Mouse (Mus musculus) hindbrain, postnatal 0 days (tissue): ENCODE results near the gene Dapp1. TPM values are rescaled to one million over a fixed set of nuclear protein-coding genes. Genes with fewer than 3 reads are reported as not detected.
A peak's percentile ranks its signal among the peaks of the same experiment; 100 is the strongest.
"Not testable (repeated sequence)": the region's sequence is repeated elsewhere in the genome, so short reads cannot be mapped to it uniquely, and the experiment has no call there.

Experiments used
- ATAC-seq: fragments of 200-750 bp; cut with Nextera tagmentation; 2 replicates; pipeline ENCODE4 v1.8.0; 2017; ENCODE audit warnings: mild to moderate bottlenecking, moderate TSS enrichment, moderate library complexity
- DNase-seq: peaks from one replicate; pipeline ENCODE4 v3.0.0-alpha.2; 2015; ENCODE audit warnings: low spot score
- H3K27ac ChIP-seq: fragments of 300-500 bp; sonication (generic); 2 replicates; pipeline ENCODE4 v1.5.1; 2014; ENCODE audit warnings: mild to moderate bottlenecking
- H3K27me3 ChIP-seq: fragments of 300-500 bp; sonication (generic); 2 replicates; pipeline ENCODE4 v1.6.1; 2014; ENCODE audit warnings: low read length, mixed read lengths; ENCODE audit not compliant: insufficient read depth
- H3K36me3 ChIP-seq: fragments of 300-500 bp; sonication (generic); 2 replicates; pipeline ENCODE4 v1.6.1; 2014; ENCODE audit warnings: low read length, mixed read lengths; ENCODE audit not compliant: insufficient read depth
- H3K4me1 ChIP-seq: fragments of 300-500 bp; sonication (generic); 2 replicates; pipeline ENCODE4 v1.6.1; 2014; ENCODE audit warnings: antibody characterized with exemption, low read length, mixed read lengths; ENCODE audit not compliant: insufficient read depth
- H3K4me2 ChIP-seq: fragments of 300-500 bp; sonication (generic); 2 replicates; pipeline ENCODE4 v1.6.1; 2014; ENCODE audit warnings: low read depth, mild to moderate bottlenecking, low read length, moderate library complexity, mixed read lengths
- H3K4me3 ChIP-seq: fragments of 300-500 bp; sonication (generic); 2 replicates; pipeline ENCODE4 v1.5.1; 2014; ENCODE audit warnings: low read length
- H3K9ac ChIP-seq: fragments of 300-500 bp; sonication (generic); replicated peaks from 2 replicates; pipeline ENCODE4 v1.6.1; 2014; ENCODE audit warnings: mild to moderate bottlenecking, low read length, moderate library complexity, mixed read lengths
- H3K9me3 ChIP-seq: fragments of 300-500 bp; sonication (generic); 2 replicates; pipeline ENCODE4 v1.6.1; 2016; ENCODE audit warnings: low read length, mixed read lengths
- CTCF ChIP-seq: IDR thresholded peaks from 2 replicates; pipeline ENCODE4 v1.5.1; 2016; ENCODE audit warnings: antibody characterized with exemption, control low read depth, low read depth
- WGBS: fragments of 180-500 bp; shearing (Covaris S2); extraction: QIAGEN DNeasy Blood & Tissue Kit; methylation state at CpG from one replicate; pipeline ENCODE4 v1.1.7; 2014; 5-methylcytosine and 5-hydroxymethylcytosine counted together
- polyA plus RNA-seq: library from polyadenylated mRNA; unstranded; fragments of >200 nt; fragmentation: Nextera tagmentation; extraction: Ambion mirVana; gene quantifications from 2 replicates; pipeline ENCODE4 v1.2.1, GENCODE M21; 2015
- total RNA-seq: library from RNA; depleted of rRNA; stranded (reverse); fragments of >200 nt; gene quantifications from 2 replicates; pipeline ENCODE4 v1.2.3, GENCODE M21; 2014

Gene Dapp1
- total and polyA plus RNA-seq, 2 experiments from 2014 or later, result 1.3 to 2.3 TPM

GRCm38 (mm10) chr3:137917694-137918171 is 63.6 kb downstream of the Dapp1 start:
- H3K27ac ChIP-seq, result peak overlapping the region; percentile 86
- H3K27me3 ChIP-seq, result no peaks in the 10 kb centered on the region
- peak overlapping the region; percentile 66 for H3K4me3 ChIP-seq
- peak overlapping the region; percentile 77 for H3K9ac ChIP-seq
- 8% methylated on average over 12 of the region's 12 CpGs for WGBS
- H3K4me2 ChIP-seq, result peak overlapping the region; percentile 66
- H3K9me3 ChIP-seq, result no peaks in the 10 kb centered on the region
- peak; percentile 16; the same call in 1 of the 2 replicates for ATAC-seq
- no peak for TF ChIP-seq CTCF
- H3K4me1 ChIP-seq, result peaks cover 3% of the 10 kb centered on the region; the same call in 1 of the 2 replicates
- H3K36me3 ChIP-seq, result peaks cover 14% of the 10 kb centered on the region; the same call in 1 of the 2 replicates
- peak; percentile 30 for DNase-seq

GRCm38 (mm10) chr3:137914567-137914966 is 66.8 kb downstream of the Dapp1 start:
- not testable (repeated sequence) for H3K4me1 ChIP-seq, DNase-seq, H3K27me3 ChIP-seq, H3K36me3 ChIP-seq, ATAC-seq, H3K4me3 ChIP-seq, H3K9ac ChIP-seq, H3K27ac ChIP-seq, H3K4me2 ChIP-seq, H3K9me3 ChIP-seq
- WGBS, result no CpG with 5 or more reads among the region's 1 CpGs

DNA sequence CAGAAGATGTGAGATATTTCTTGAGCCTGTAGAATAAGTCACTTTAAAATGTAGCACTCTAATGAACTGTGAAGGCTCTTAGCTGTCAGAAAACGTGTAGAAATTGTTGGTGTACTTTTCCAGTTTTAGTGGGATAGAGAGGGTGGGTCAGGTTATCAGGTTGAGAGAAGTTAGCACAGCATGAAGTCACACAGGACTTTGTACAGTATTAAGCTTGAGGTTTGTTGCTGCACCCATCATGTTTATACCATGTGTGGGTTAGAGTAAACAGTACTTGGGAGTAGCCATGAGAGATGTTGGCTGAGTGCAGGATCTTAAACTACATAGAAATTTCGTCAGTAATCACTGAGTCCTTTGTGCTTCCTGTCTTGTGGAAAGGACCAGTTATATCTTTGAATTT is 68.3 kb downstream of the Dapp1 start:
- TF ChIP-seq CTCF, result no peak
- Histone ChIP-seq H3K4me2 (no peak overlapping the region), H3K4me1 (peaks cover 3% of the 10 kb centered on the region; the same call in 1 of the 2 replicates), H3K27me3 (no peaks in the 10 kb centered on the region), H3K4me3 (no peak overlapping the region), H3K27ac (no peak overlapping the region), H3K9ac (no peak overlapping the region), H3K36me3 (0 out of 2 replicates have a peak, but pooled peaks cover 3% of the 10 kb centered on the region), H3K9me3 (no peaks in the 10 kb centered on the region)
- DNase-seq (no peak), ATAC-seq (no peak)
- 71% methylated on average over 2 of the region's 2 CpGs for WGBS

DNA sequence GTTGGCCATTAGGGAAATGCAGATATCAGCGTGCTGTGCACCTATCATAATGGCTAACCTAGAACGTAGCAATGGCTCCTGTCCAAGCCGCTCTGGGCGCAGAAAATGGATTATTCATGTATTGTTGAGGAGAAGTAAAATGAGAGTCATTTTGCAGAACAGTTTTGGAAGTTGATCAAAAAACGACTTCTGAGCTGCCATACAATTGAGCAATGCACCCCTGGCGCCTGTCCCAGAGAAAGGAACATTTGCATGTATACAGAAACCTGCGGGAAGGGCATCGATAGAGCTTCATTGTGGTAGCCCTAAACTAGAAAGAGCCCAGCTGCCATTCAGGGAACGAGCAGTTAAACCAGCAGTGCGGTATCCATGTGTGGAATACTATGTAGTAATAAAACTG is 81.2 kb downstream of the Dapp1 start:
- H3K4me3 ChIP-seq, result no peak overlapping the region
- H3K36me3 ChIP-seq, result 0 out of 2 replicates have a peak, but pooled peaks cover 12% of the 10 kb centered on the region
- H3K9ac ChIP-seq, result no peak overlapping the region
- H3K9me3 ChIP-seq, result no peaks in the 10 kb centered on the region
- H3K4me2 ChIP-seq, result no peak overlapping the region
- DNase-seq, result peak; percentile 41
- TF ChIP-seq CTCF, result no peak
- H3K27me3 ChIP-seq, result no peaks in the 10 kb centered on the region
- 44% methylated on average over 10 of the region's 10 CpGs for WGBS
- ATAC-seq, result no peak
- no peaks in the 10 kb centered on the region for H3K4me1 ChIP-seq
- no peak overlapping the region for H3K27ac ChIP-seq

DNA sequence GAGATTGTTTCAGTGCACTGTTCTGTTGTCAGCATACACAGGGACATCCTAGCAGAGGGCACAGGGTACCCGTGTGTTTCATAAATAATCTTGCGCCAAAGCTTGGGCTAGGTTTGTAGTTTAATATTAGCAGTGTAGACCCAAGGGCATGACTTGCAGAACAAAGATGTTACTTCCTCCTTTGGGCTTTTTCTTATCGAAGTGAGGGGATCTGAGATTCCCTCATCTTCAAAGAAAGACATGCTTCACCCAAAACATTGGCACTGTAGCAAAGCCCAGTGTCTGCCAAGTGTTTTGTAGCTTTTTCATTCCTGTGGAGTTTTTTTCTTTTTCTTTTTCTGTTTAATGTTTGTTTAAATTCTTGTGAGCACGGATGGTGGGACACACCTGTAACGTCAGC is 83.7 kb downstream of the Dapp1 start:
- 83% methylated on average over 5 of the region's 5 CpGs for WGBS
- no peaks in the 10 kb centered on the region for H3K4me1 ChIP-seq

DNA sequence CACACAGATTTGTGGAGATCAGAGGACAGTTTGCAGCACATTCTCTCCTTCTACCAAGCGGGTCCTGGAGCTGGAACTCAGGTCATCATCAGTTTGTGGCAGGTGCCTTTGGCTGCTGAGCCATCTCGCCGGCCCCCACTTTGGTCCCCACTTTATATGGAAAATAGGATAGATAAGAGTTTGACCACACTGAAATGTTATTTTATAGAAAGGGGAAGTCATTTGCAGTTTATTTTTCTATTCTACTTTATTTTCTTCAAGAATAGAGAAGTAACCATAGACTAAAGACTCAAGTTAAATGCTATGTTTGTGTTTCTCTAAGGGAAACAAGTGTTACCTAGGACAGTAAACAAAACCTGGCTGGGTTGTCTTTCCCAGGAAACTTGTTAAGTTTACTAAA is 84.5 kb downstream of the Dapp1 start:
- H3K4me3 ChIP-seq, result no peak overlapping the region
- H3K9me3 ChIP-seq, result no peaks in the 10 kb centered on the region
- no peak for DNase-seq
- no peak for ATAC-seq
- H3K27ac ChIP-seq, result no peak overlapping the region
- H3K27me3 ChIP-seq, result no peaks in the 10 kb centered on the region
- no peaks in the 10 kb centered on the region for H3K4me1 ChIP-seq
- no peak for TF ChIP-seq CTCF
- no peak overlapping the region for H3K4me2 ChIP-seq
- peaks cover 14% of the 10 kb centered on the region for H3K36me3 ChIP-seq
- 91% methylated on average over 3 of the region's 3 CpGs for WGBS
- no peak overlapping the region for H3K9ac ChIP-seq

More for the DNA sequence above, 83.7 kb downstream of the Dapp1 start:
- H3K36me3 ChIP-seq, result peaks cover 14% of the 10 kb centered on the region
- H3K4me3 ChIP-seq, result no peak overlapping the region
- H3K27ac ChIP-seq, result no peak overlapping the region
- no peak for TF ChIP-seq CTCF
- no peaks in the 10 kb centered on the region for H3K27me3 ChIP-seq
- ATAC-seq (no peak), DNase-seq (no peak)
- no peak overlapping the region for H3K9ac ChIP-seq
- no peaks in the 10 kb centered on the region for H3K9me3 ChIP-seq
- H3K4me2 ChIP-seq, result no peak overlapping the region

DNA sequence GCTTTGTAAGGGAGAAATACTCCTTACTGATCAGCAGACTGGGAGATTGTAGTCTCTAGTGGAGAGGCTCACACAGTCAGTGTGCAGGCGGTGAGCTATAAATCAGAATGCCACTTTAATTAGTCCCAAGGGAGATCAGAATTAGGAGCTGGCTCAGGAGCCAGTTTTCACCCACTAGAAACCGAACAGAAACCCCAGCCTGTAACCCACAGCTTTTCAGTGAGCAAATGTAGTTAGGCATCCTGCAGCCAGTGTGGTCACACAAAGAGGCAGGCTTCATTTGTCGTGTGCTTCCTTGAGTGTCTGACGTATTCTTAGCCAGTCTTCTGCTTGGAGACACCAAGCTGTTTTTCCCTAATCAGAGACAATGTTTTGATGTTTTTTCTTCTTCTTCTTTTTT is 85.0 kb downstream of the Dapp1 start:
- Histone ChIP-seq H3K27me3 (no peaks in the 10 kb centered on the region), H3K4me1 (no peaks in the 10 kb centered on the region), H3K27ac (no peak overlapping the region), H3K4me3 (no peak overlapping the region), H3K4me2 (no peak overlapping the region), H3K9ac (no peak overlapping the region), H3K9me3 (no peaks in the 10 kb centered on the region), H3K36me3 (peaks cover 14% of the 10 kb centered on the region)
- ATAC-seq (no peak), DNase-seq (no peak)
- no peak for TF ChIP-seq CTCF
- WGBS, result 79% methylated on average over 4 of the region's 4 CpGs
